Mouse (Mus musculus) regulatory T cell (primary cell): Measurements from ENCODE around the gene Gm11007.

ENCODE experiments used
- in situ Hi-C: fragments of 300-600 bp; cut with MboI, MseI; formaldehyde crosslinking; loops from one replicate; pipeline ENCODE4 v1.15.1; 2025; ENCODE audit warnings: high pct_unique_total_duplicates

Gene Gm11007

GRCm38 (mm10) chr2:175643678-175644077 is at the start of gene Gm11007:
Gene Gm11007 (plus strand): TSS chr2:175643978.
- in situ Hi-C loops = loop anchor here (25.0 kb wide), 1 partner anchor 1069 kb away; the partner anchor contains the start of gene Gm14305
